23 mouse cellular contexts compared by ENCODE assay signal in genomic region chr11:36277903-36278215, GRCm38 (mm10).
DNase-seq lines count a peak whose midpoint lies in the region; ATAC-seq lines count a peak whose summit lies in the region.
"Had no signal": no experiment of that assay in that cellular context is flagged by ENCODE, and none has a peak within 500 bp of the region (broad histone marks: within the 10 kb centered on the region; RNA-seq: fewer than 3 reads in every experiment).

No protein-coding gene starts in this region.

- peak overlapping the region; percentile 24; the same call in 1 of the 2 replicates for H3K4me3 ChIP-seq in kidney, embryonic 14.5 days (ENCODE audit: low read length)
- H3K4me3 ChIP-seq in kidney, embryonic 16.5 days (ENCODE audit: low read length): peak overlapping the region; percentile 39; the same call in 1 of the 2 replicates
- H3K4me3 ChIP-seq in limb, embryonic 13.5 days: no peak overlapping the region
- no peak overlapping the region for H3K4me3 ChIP-seq in limb, embryonic 10.5 days
- H3K4me3 ChIP-seq: embryonic facial prominence, embryonic 10.5 days; embryonic facial prominence, embryonic 12.5 days; forebrain, embryonic 13.5 days; forebrain, embryonic 15.5 days had no signal

- no peaks in the 10 kb centered on the region for H3K27me3 ChIP-seq in kidney, embryonic 14.5 days (ENCODE audit: control insufficient read depth, insufficient read depth, low read length)
- H3K27me3 ChIP-seq in kidney, embryonic 16.5 days (ENCODE audit: insufficient read depth, low read length): no peaks in the 10 kb centered on the region
- H3K27me3 ChIP-seq in limb, embryonic 13.5 days: no peaks in the 10 kb centered on the region
- H3K27me3 ChIP-seq in limb, embryonic 10.5 days (ENCODE audit: low read depth, poor library complexity, severe bottlenecking): no peaks in the 10 kb centered on the region
- H3K27me3 ChIP-seq: CH12.LX; embryonic facial prominence, embryonic 12.5 days; forebrain, embryonic 13.5 days; forebrain, embryonic 15.5 days had no signal

- no peaks in the 10 kb centered on the region for H3K36me3 ChIP-seq in kidney, embryonic 14.5 days (ENCODE audit: control insufficient read depth, insufficient read depth, low read length)
- no peaks in the 10 kb centered on the region for H3K36me3 ChIP-seq in kidney, embryonic 16.5 days (ENCODE audit: insufficient read depth, low read length)
- H3K36me3 ChIP-seq in limb, embryonic 13.5 days: no peaks in the 10 kb centered on the region
- H3K36me3 ChIP-seq in limb, embryonic 10.5 days: no peaks in the 10 kb centered on the region
- H3K36me3 ChIP-seq: embryonic facial prominence, embryonic 10.5 days; embryonic facial prominence, embryonic 12.5 days; forebrain, embryonic 15.5 days; G1E had no signal

- no peak overlapping the region for H3K9ac ChIP-seq in kidney, embryonic 14.5 days (ENCODE audit: low read depth, low read length)
- H3K9ac ChIP-seq in kidney, embryonic 16.5 days (replicated peaks; ENCODE audit: low read length): no peak overlapping the region
- no peak overlapping the region for H3K9ac ChIP-seq in limb, embryonic 13.5 days
- H3K9ac ChIP-seq: embryonic facial prominence, embryonic 12.5 days; forebrain, embryonic 13.5 days; forebrain, embryonic 15.5 days had no signal

- 0 out of 2 replicates have a peak, but pooled peaks cover 11% of the 10 kb centered on the region for H3K4me1 ChIP-seq in kidney, embryonic 14.5 days (ENCODE audit: control insufficient read depth, insufficient read depth, low read length)
- peaks cover 14% of the 10 kb centered on the region; the same call in 1 of the 2 replicates for H3K4me1 ChIP-seq in kidney, embryonic 16.5 days (ENCODE audit: insufficient read depth, low read length)
- peaks cover 24% of the 10 kb centered on the region for H3K4me1 ChIP-seq in limb, embryonic 13.5 days
- peaks cover 22% of the 10 kb centered on the region for H3K4me1 ChIP-seq in limb, embryonic 10.5 days
- H3K4me1 ChIP-seq: forebrain, embryonic 15.5 days had no signal

- ATAC-seq in kidney, embryonic 14.5 days (ENCODE audit: low FRiP score, low TSS enrichment): no peak; the same call in 1 of the 2 replicates
- peak; percentile 60 for ATAC-seq in kidney, embryonic 16.5 days (ENCODE audit: low FRiP score, low TSS enrichment)
- no peak for ATAC-seq in limb, embryonic 13.5 days (ENCODE audit: low FRiP score, low read depth)
- ATAC-seq: activated CD4-positive, CD25-positive, alpha-beta regulatory T cell, adult 4 months; CD4-positive, CD25-positive, alpha-beta regulatory T cell, adult 4 months; forebrain, embryonic 13.5 days; forebrain, embryonic 15.5 days; Patski had no signal

- no peak overlapping the region for H3K27ac ChIP-seq in kidney, embryonic 14.5 days (ENCODE audit: low read depth, low read length)
- H3K27ac ChIP-seq in kidney, embryonic 16.5 days (ENCODE audit: low read length): no peak overlapping the region
- H3K27ac ChIP-seq in limb, embryonic 13.5 days: no peak overlapping the region
- no peak overlapping the region for H3K27ac ChIP-seq in limb, embryonic 10.5 days
- H3K27ac ChIP-seq: embryonic facial prominence, embryonic 10.5 days; embryonic facial prominence, embryonic 12.5 days; forebrain, embryonic 13.5 days; forebrain, embryonic 15.5 days had no signal

- peak overlapping the region; percentile 45 for H3K4me2 ChIP-seq in kidney, embryonic 14.5 days (replicated peaks; ENCODE audit: low read depth, low read length)
- peak overlapping the region; percentile 57 for H3K4me2 ChIP-seq in kidney, embryonic 16.5 days (replicated peaks; ENCODE audit: low read depth, low read length)
- peak overlapping the region; percentile 60; the same call in 1 of the 2 replicates for H3K4me2 ChIP-seq in limb, embryonic 13.5 days (replicated peaks)
- H3K4me2 ChIP-seq: forebrain, embryonic 13.5 days; forebrain, embryonic 15.5 days had no signal

- 34% methylated on average over 9 of the region's 9 CpGs for whole genome bisulfite sequencing in kidney, embryonic 14.5 days
- 46% methylated on average over 9 of the region's 9 CpGs for WGBS in kidney, embryonic 16.5 days
- WGBS in limb, embryonic 13.5 days: 59% methylated on average over 9 of the region's 9 CpGs
- WGBS in limb, embryonic 10.5 days: 81% methylated on average over 9 of the region's 9 CpGs

- DNase-seq in kidney, postnatal 4 days: no peak
- no peak for DNase-seq in kidney, adult 11 months
- no peak for DNase-seq in limb, embryonic 10.5 days (ENCODE audit: low spot score)
- DNase-seq: adrenal gland, adult 8-10 months; adrenal gland, postnatal 14 days; adrenal gland, postnatal 36 days; B cell, adult 2 months; cerebellum, adult 11-12 months; cerebellum, adult 2 months; cerebellum, adult 9-10 months; cerebellum, postnatal 25 days had no signal

- no peaks in the 10 kb centered on the region for H3K9me3 ChIP-seq in kidney, embryonic 14.5 days (ENCODE audit: control insufficient read depth, low read length)
- no peaks in the 10 kb centered on the region for H3K9me3 ChIP-seq in kidney, embryonic 16.5 days (ENCODE audit: low read length)
- no peaks in the 10 kb centered on the region for H3K9me3 ChIP-seq in limb, embryonic 13.5 days
- H3K9me3 ChIP-seq in limb, embryonic 10.5 days (replicated peaks): no peaks in the 10 kb centered on the region
- H3K9me3 ChIP-seq: embryonic facial prominence, embryonic 10.5 days; embryonic facial prominence, embryonic 12.5 days; forebrain, embryonic 13.5 days; forebrain, embryonic 15.5 days had no signal

Comparison
In these comparisons a context has a peak if more than half of its experiments do, and no peak if none do; other contexts are left out.
1. H3K4me3 ChIP-seq: peak in kidney, embryonic 14.5 days (single experiment) and kidney, embryonic 16.5 days (single experiment); none in limb, embryonic 13.5 days (single experiment) and limb, embryonic 10.5 days (single experiment).
2. Peak in every context shown above with its lines, with median percentiles within 50 percentile points of each other: H3K4me2 ChIP-seq.